Mouse (Mus musculus): ENCODE data around the gene Plcl1. TPM values are rescaled to one million over a fixed set of nuclear protein-coding genes. Genes with fewer than 3 reads are reported as not detected.

Plcl1 gene
- polyA plus RNA-seq, 1 experiment = 1.00 TPM

GRCm38 (mm10) chr1:55617857-55618256, 212.1 kb downstream of the Plcl1 start:
- Histone ChIP-seq H3K4me2 (ENCODE audit: low read depth) (no peak overlapping the region), H3K79me2 (ENCODE audit: control insufficient read depth, insufficient read depth) (no peaks in the 10 kb centered on the region), H3ac (ENCODE audit: control insufficient read depth, insufficient read length) (no peak overlapping the region), H3K36me3 (ENCODE audit: control insufficient read depth, insufficient read depth) (no peaks in the 10 kb centered on the region), H3K4me3 (no peak overlapping the region), H3K27me3 (ENCODE audit: control insufficient read depth, insufficient read depth, insufficient read length) (no peaks in the 10 kb centered on the region)
- TF ChIP-seq MYOD1 (IDR thresholded peaks at IDR 0.05; ENCODE audit: control insufficient read depth in 1 of 3, insufficient read length in 2 of 3, low read depth in 2 of 3) (no peak), POLR2AphosphoS2 (IDR thresholded peaks at IDR 0.05; ENCODE audit: insufficient read length, low read depth) (no peak), TCF3 (IDR thresholded peaks at IDR 0.05; ENCODE audit: insufficient read length, low read depth) (no peak), E2F4 (IDR thresholded peaks at IDR 0.05; ENCODE audit: insufficient read depth) (no peak), REST (IDR thresholded peaks at IDR 0.05; ENCODE audit: insufficient read depth, insufficient read length) (no peak), MYOG (IDR thresholded peaks at IDR 0.05; ENCODE audit: control insufficient read depth in 1 of 3, insufficient read depth in 1 of 3, insufficient read length in 2 of 3, low read depth in 2 of 3) (no peak), USF1 (IDR thresholded peaks at IDR 0.05; ENCODE audit: low read depth) (no peak), SRF (IDR thresholded peaks at IDR 0.05; ENCODE audit: control insufficient read depth, insufficient read length, low read depth) (no peak), TCF12 (IDR thresholded peaks at IDR 0.05; ENCODE audit: insufficient read depth, poor library complexity, severe bottlenecking) (no peak), POLR2A (IDR thresholded peaks at IDR 0.05; ENCODE audit: insufficient read length, low read depth) (no peak), CEBPB (IDR thresholded peaks at IDR 0.05; ENCODE audit: insufficient read depth, poor library complexity, severe bottlenecking) (no peak), MAX (IDR thresholded peaks at IDR 0.05; ENCODE audit: low read depth) (no peak)

GRCm38 (mm10) chr1:55618617-55619286, 213.0 kb downstream of the Plcl1 start:
- H3K79me2 ChIP-seq (ENCODE audit: control insufficient read depth, insufficient read depth) = no peaks in the 10 kb centered on the region
- TF ChIP-seq MYOD1 (IDR thresholded peaks at IDR 0.05; ENCODE audit: control insufficient read depth in 1 of 3, insufficient read length in 2 of 3, low read depth in 2 of 3) (peak in 1 of 3 experiments; percentile 39), POLR2AphosphoS2 (IDR thresholded peaks at IDR 0.05; ENCODE audit: insufficient read length, low read depth) (no peak)
- no peak overlapping the region for H3K4me3 ChIP-seq
- no peak overlapping the region for H3ac ChIP-seq (ENCODE audit: control insufficient read depth, insufficient read length)
- H3K4me2 ChIP-seq (ENCODE audit: low read depth) = no peak overlapping the region
- H3K27me3 ChIP-seq (ENCODE audit: control insufficient read depth, insufficient read depth, insufficient read length) = no peaks in the 10 kb centered on the region
- H3K36me3 ChIP-seq (ENCODE audit: control insufficient read depth, insufficient read depth) = no peaks in the 10 kb centered on the region

- no peaks in the 10 kb centered on the region for H3K79me2 ChIP-seq (ENCODE audit: control insufficient read depth, insufficient read depth)
- no peak overlapping the region for H3K4me2 ChIP-seq (ENCODE audit: low read depth)
- H3ac ChIP-seq (ENCODE audit: control insufficient read depth, insufficient read length) = no peak overlapping the region
- no peak for TF ChIP-seq REST (IDR thresholded peaks at IDR 0.05; ENCODE audit: insufficient read depth, insufficient read length)
- no peak for TF ChIP-seq TCF3 (IDR thresholded peaks at IDR 0.05; ENCODE audit: insufficient read length, low read depth)
- no peak for TF ChIP-seq SRF (IDR thresholded peaks at IDR 0.05; ENCODE audit: control insufficient read depth, insufficient read length, low read depth)
- no peak for TF ChIP-seq E2F4 (IDR thresholded peaks at IDR 0.05; ENCODE audit: insufficient read depth)
- TF ChIP-seq CEBPB (IDR thresholded peaks at IDR 0.05; ENCODE audit: insufficient read depth, poor library complexity, severe bottlenecking) = no peak
- no peak for TF ChIP-seq MYOD1 (IDR thresholded peaks at IDR 0.05; ENCODE audit: control insufficient read depth in 1 of 3, insufficient read length in 2 of 3, low read depth in 2 of 3)
- no peak for TF ChIP-seq MAX (IDR thresholded peaks at IDR 0.05; ENCODE audit: low read depth)
- TF ChIP-seq TCF12 (IDR thresholded peaks at IDR 0.05; ENCODE audit: insufficient read depth, poor library complexity, severe bottlenecking) = no peak
- no peak for TF ChIP-seq POLR2A (IDR thresholded peaks at IDR 0.05; ENCODE audit: insufficient read length, low read depth)
- TF ChIP-seq POLR2AphosphoS2 (IDR thresholded peaks at IDR 0.05; ENCODE audit: insufficient read length, low read depth) = no peak
- H3K4me3 ChIP-seq = no peak overlapping the region
- no peaks in the 10 kb centered on the region for H3K27me3 ChIP-seq (ENCODE audit: control insufficient read depth, insufficient read depth, insufficient read length)
- H3K36me3 ChIP-seq (ENCODE audit: control insufficient read depth, insufficient read depth) = no peaks in the 10 kb centered on the region
Observed at GRCm38 (mm10) chr1:55631496-55631895, 225.8 kb downstream of the Plcl1 start.

- Histone ChIP-seq H3K79me2 (ENCODE audit: control insufficient read depth, insufficient read depth) (no peaks in the 10 kb centered on the region), H3K4me3 (no peak overlapping the region), H3K4me2 (ENCODE audit: low read depth) (no peak overlapping the region), H3K27me3 (ENCODE audit: control insufficient read depth, insufficient read depth, insufficient read length) (no peaks in the 10 kb centered on the region), H3ac (ENCODE audit: control insufficient read depth, insufficient read length) (no peak overlapping the region), H3K36me3 (ENCODE audit: control insufficient read depth, insufficient read depth) (no peaks in the 10 kb centered on the region)
- TF ChIP-seq TCF3 (IDR thresholded peaks at IDR 0.05; ENCODE audit: insufficient read length, low read depth) = no peak
Observed at GRCm38 (mm10) chr1:55632024-55632423, 226.3 kb downstream of the Plcl1 start.

- Histone ChIP-seq H3K27me3 (ENCODE audit: control insufficient read depth, insufficient read depth, insufficient read length) (no peaks in the 10 kb centered on the region), H3K36me3 (ENCODE audit: control insufficient read depth, insufficient read depth) (no peaks in the 10 kb centered on the region), H3K4me3 (no peak overlapping the region), H3K4me2 (ENCODE audit: low read depth) (no peak overlapping the region), H3ac (ENCODE audit: control insufficient read depth, insufficient read length) (no peak overlapping the region), H3K79me2 (ENCODE audit: control insufficient read depth, insufficient read depth) (no peaks in the 10 kb centered on the region)
- no peak for TF ChIP-seq USF1 (IDR thresholded peaks at IDR 0.05; ENCODE audit: low read depth)
- TF ChIP-seq TCF12 (IDR thresholded peaks at IDR 0.05; ENCODE audit: insufficient read depth, poor library complexity, severe bottlenecking) = no peak
- TF ChIP-seq E2F4 (IDR thresholded peaks at IDR 0.05; ENCODE audit: insufficient read depth) = no peak
- no peak for TF ChIP-seq MYOG (IDR thresholded peaks at IDR 0.05; ENCODE audit: control insufficient read depth in 1 of 3, insufficient read depth in 1 of 3, insufficient read length in 2 of 3, low read depth in 2 of 3)
- TF ChIP-seq MYOD1 (IDR thresholded peaks at IDR 0.05; ENCODE audit: control insufficient read depth in 1 of 3, insufficient read length in 2 of 3, low read depth in 2 of 3) = no peak
- no peak for TF ChIP-seq TCF3 (IDR thresholded peaks at IDR 0.05; ENCODE audit: insufficient read length, low read depth)
- TF ChIP-seq POLR2A (IDR thresholded peaks at IDR 0.05; ENCODE audit: insufficient read length, low read depth) = no peak
- no peak for TF ChIP-seq MAX (IDR thresholded peaks at IDR 0.05; ENCODE audit: low read depth)
- TF ChIP-seq REST (IDR thresholded peaks at IDR 0.05; ENCODE audit: insufficient read depth, insufficient read length) = no peak
- TF ChIP-seq SRF (IDR thresholded peaks at IDR 0.05; ENCODE audit: control insufficient read depth, insufficient read length, low read depth) = no peak
- TF ChIP-seq CEBPB (IDR thresholded peaks at IDR 0.05; ENCODE audit: insufficient read depth, poor library complexity, severe bottlenecking) = no peak
- TF ChIP-seq POLR2AphosphoS2 (IDR thresholded peaks at IDR 0.05; ENCODE audit: insufficient read length, low read depth) = no peak
Observed at GRCm38 (mm10) chr1:55633326-55633725, 227.6 kb downstream of the Plcl1 start.
